Mouse (Mus musculus) megakaryocyte, embryonic 14.5 days (primary cell): ENCODE data around the gene Pdia5. TPM values are rescaled to one million over a fixed set of nuclear protein-coding genes. Genes with fewer than 3 reads are reported as not detected.

ENCODE experiments used
- H3K27me3 ChIP-seq: replicated peaks from 2 replicates; pipeline ENCODE3; 2012; ENCODE audit warnings: inconsistent platforms
- H3K36me3 ChIP-seq: replicated peaks from 2 replicates; pipeline ENCODE3; 2012; ENCODE audit warnings: low read length, inconsistent platforms, mixed read lengths
- H3K4me1 ChIP-seq: 2 replicates; pipeline ENCODE4 v1.6.1; 2012; ENCODE audit warnings: inconsistent platforms
- H3K4me3 ChIP-seq: replicated peaks from 2 replicates; pipeline ENCODE3; 2012; ENCODE audit warnings: moderate library complexity, mild to moderate bottlenecking, inconsistent platforms
- H3K9me3 ChIP-seq: 2 replicates; pipeline ENCODE4 v1.6.1; 2012; ENCODE audit warnings: inconsistent platforms
- FLI1 ChIP-seq: IDR thresholded peaks from 2 replicates; pipeline ENCODE4 v1.6.1; 2012; ENCODE audit warnings: low read length, inconsistent platforms, mixed read lengths
- GATA1 ChIP-seq: IDR thresholded peaks from 3 replicates; pipeline ENCODE4 v1.6.1; 2012; ENCODE audit warnings: mixed read lengths, low read length, inconsistent platforms, borderline replicate concordance
- polyA plus RNA-seq: library from polyadenylated mRNA; stranded (reverse); fragments of >175 nt; gene quantifications from 2 replicates; pipeline ENCODE4 v1.2.3, GENCODE M21; 2012; ENCODE audit warnings: low replicate concordance; ENCODE audit not compliant: insufficient read depth

The Pdia5 gene
- polyA plus RNA-seq: 1.6 and 5.7 TPM in 2 replicates

DNA sequence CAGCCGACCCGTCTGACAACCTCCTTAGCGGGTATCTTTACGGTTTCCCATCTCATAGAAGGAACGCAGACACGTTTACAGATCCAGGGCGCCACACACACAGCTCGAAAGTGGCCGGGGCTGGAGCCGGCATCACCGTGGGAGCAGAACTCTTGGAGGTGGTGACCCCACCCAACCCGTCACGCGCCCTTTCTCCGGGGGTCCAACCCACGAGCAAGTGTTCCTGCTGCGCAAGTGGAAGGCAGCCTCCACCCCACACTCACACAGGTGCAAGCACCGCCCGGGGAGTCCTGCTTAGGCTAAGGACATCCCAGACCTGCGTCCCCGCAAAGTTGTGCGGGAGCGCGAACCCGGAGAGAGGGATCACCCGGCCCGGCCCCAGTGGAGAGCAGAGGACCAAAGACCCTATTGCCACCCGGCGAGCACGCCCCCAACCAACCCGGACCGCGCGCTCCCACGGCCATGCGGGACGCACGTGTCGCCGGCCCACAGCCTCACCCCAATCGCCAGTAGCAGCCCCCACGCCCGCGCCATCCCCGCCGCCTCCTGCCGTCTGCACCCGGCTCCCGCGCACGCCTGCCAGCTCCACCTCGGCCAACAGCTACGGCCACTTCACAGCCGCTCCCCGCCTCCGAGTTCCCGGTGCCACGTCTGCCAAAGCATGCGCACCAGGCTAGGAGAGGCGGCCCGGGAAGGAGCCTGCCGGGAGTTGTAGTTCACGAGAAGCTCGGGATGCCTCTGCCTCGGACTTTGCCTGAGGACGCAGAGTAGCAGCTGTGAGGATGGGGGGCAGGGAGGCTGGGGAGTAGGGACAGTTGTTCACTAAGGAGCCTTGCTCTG lies at the start of gene Pdia5:
Gene Pdia5 (minus strand): TSS at position 643 of the 840 bp plus-strand sequence.
- Histone ChIP-seq H3K4me3 (peak within 1 kb of the TSS; percentile 93), H3K27me3 (peaks cover 35% of the 10 kb centered on the region), H3K9me3 (peaks cover 9% of the 10 kb centered on the region), H3K4me1 (peaks cover 47% of the 10 kb centered on the region), H3K36me3 (no peaks in the 10 kb centered on the region)
- no peak for TF ChIP-seq GATA1
- no peak for TF ChIP-seq FLI1

DNA sequence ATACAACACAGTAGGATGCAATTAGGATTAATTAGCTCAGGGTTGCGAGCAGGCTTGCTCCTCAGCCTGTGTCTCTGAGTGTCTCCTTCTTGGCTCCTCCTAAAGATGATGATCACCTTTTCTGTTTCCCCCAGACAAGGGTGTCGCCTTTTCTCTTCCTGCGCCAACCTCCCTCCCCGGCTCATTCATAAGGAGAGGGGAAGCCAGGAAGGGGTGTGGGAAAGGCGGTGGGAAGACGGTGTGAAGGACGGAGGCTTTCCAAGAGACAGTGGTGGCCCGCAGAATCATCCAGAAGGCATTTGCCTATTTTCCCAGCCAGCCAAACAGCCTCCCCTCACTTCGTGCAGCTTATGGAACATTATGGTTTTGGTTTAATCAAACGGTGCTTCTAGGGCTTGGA lies 48.4 kb upstream of the Pdia5 start:
- peaks cover 99% of the 10 kb centered on the region for H3K27me3 ChIP-seq
- no peaks in the 10 kb centered on the region for H3K36me3 ChIP-seq
- peaks cover 21% of the 10 kb centered on the region for H3K4me1 ChIP-seq
- H3K9me3 ChIP-seq: peaks cover 2% of the 10 kb centered on the region; the same call in 1 of the 2 replicates
- TF ChIP-seq GATA1 (no peak), FLI1 (no peak)
- no peak overlapping the region for H3K4me3 ChIP-seq

DNA sequence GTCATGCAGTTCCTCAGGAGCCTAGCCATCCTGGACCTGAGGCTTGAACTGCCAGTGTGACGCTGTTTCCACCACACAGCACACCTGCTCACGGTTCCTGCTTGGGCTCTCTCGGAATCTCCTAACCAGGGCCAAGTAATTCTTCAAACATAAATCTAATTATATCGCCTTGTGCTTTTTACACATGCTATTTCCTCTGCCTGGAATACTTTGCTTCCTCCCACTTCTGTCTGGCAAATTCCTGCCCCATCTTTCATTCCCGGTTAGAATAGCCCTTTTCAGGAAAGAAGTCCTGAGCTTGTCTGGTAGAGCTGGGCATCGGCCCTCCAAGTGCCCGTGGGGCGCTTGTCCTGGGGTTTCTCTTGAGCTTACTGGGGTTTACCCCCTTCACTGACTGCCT lies 47.0 kb upstream of the Pdia5 start:
- peaks cover 21% of the 10 kb centered on the region for H3K4me1 ChIP-seq
- peaks cover 94% of the 10 kb centered on the region for H3K27me3 ChIP-seq
- TF ChIP-seq GATA1 (no peak), FLI1 (0 out of 2 replicates have a peak, but pooled peaks have one; percentile 12)
- H3K36me3 ChIP-seq: no peaks in the 10 kb centered on the region
- no peaks in the 10 kb centered on the region for H3K9me3 ChIP-seq
- no peak overlapping the region for H3K4me3 ChIP-seq

DNA sequence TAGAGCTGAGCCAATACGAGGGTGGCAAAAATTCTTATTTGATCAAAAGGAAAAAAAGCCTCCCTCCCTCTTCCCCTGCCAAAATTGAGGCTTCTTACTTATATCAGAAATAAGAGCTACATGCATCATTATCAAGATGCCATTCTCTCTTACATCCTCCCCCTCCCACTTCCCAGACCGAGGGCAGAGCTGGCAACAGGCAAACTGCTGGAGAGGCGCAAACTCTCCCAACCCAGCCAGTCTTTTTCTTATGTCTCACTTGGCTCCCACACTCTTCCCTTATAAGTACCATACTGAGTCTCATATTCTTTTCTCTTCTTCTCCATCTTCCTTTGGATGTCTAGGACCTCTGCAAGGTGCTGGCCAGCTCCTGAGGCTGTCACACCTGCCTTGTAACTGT lies 44.0 kb upstream of the Pdia5 start:
- H3K36me3 ChIP-seq: no peaks in the 10 kb centered on the region
- H3K9me3 ChIP-seq: peaks cover 4% of the 10 kb centered on the region; the same call in 1 of the 2 replicates
- H3K4me1 ChIP-seq: no peaks in the 10 kb centered on the region
- no peak overlapping the region for H3K4me3 ChIP-seq
- H3K27me3 ChIP-seq: peaks cover 77% of the 10 kb centered on the region
- TF ChIP-seq FLI1: no peak
- TF ChIP-seq GATA1: no peak

DNA sequence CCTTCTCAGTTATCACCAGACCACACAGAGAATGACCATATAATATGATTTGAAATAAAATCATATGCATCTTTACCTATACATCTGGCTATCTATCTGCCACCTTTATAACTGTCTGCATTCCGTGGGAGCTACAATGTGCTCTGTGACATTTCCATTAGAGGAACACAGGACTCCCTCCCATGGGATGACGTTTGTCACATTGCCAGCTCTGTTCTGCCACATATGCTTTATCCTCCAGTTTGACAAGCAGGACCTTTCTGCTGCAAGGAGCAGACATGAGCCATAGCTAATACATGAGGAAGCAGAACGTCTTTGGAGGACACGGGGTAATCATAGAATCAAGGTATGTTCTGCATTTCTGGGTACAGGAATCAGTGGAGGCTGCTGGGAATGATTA lies 33.5 kb upstream of the Pdia5 start:
- Histone ChIP-seq H3K9me3 (peaks cover 6% of the 10 kb centered on the region), H3K36me3 (no peaks in the 10 kb centered on the region), H3K27me3 (peaks cover 25% of the 10 kb centered on the region), H3K4me1 (no peaks in the 10 kb centered on the region), H3K4me3 (no peak overlapping the region)
- TF ChIP-seq GATA1 (no peak), FLI1 (no peak)

DNA sequence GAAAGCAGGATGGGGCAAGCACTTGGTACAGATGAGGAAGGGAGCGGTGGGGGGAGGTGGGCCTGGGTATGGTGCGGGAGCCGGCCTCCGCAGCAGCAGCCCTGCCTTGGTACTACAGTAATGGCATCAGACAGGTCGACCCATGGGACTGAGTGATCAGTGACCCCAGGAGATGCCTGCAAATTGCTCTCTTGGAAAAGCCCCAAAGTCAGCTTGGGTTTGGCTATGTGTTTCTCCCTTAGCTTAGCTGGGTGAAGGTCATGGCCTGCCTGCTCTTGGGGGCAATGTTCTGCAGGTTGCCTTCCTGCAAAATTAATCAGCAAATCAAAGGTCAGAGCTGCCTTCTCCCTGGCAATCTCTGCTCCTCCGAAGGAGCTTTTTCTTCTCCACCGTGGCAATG lies 28.6 kb upstream of the Pdia5 start:
- Histone ChIP-seq H3K4me1 (peaks cover 4% of the 10 kb centered on the region; the same call in 1 of the 2 replicates), H3K27me3 (peaks cover 47% of the 10 kb centered on the region), H3K36me3 (no peaks in the 10 kb centered on the region), H3K9me3 (peaks cover 6% of the 10 kb centered on the region), H3K4me3 (no peak overlapping the region)
- TF ChIP-seq GATA1 (no peak), FLI1 (no peak)

DNA sequence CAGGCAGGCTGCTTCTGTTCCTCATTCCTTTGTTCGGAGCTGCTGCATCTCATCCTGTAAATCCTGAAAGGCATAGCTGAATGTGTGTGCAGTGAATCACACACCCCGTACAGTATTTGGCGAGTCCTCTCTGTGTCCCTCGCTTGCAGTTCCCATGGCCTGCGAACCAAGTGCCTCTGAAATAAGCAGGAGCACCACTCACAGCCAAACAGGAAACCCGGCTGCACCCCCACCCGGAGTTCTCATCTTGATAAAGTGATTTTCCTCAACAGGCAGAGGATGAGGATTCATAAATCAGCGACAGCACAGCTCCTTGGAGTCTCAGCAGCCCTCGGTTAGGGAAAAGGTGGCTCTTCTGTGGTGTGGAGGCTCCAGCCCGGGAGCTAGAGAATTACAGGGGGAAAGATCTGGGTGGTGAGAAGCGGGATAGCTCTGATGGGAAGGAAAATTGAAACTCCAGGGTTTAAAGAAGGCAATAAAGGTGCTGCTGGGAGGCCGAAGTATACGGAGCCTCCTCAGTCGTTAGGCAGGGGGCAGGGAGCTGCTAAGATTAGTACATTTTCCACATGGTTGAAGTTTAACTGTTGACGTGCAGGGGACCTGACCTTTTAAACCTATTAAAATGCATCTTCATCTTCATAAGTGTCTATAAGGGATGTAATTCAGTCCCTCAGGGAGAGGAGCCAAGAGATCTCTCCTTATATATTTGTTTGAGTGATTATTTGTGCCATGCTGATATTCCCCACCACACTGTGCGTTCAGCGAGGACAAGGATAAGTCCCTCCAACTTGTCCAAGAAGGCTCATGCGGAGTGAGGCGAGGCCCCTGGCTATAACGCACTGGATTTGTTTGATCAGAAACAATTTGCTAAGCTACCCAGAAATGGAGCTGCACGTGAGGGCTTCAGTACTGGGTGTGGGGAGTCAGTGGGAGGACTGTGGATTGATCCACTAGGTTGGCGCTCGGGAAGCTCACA lies 27.6 kb upstream of the Pdia5 start:
- H3K4me3 ChIP-seq: no peak overlapping the region
- peaks cover 11% of the 10 kb centered on the region for H3K9me3 ChIP-seq
- peaks cover 4% of the 10 kb centered on the region; the same call in 1 of the 2 replicates for H3K4me1 ChIP-seq
- peaks cover 52% of the 10 kb centered on the region for H3K27me3 ChIP-seq
- no peak for TF ChIP-seq GATA1
- no peak for TF ChIP-seq FLI1
- H3K36me3 ChIP-seq: no peaks in the 10 kb centered on the region

DNA sequence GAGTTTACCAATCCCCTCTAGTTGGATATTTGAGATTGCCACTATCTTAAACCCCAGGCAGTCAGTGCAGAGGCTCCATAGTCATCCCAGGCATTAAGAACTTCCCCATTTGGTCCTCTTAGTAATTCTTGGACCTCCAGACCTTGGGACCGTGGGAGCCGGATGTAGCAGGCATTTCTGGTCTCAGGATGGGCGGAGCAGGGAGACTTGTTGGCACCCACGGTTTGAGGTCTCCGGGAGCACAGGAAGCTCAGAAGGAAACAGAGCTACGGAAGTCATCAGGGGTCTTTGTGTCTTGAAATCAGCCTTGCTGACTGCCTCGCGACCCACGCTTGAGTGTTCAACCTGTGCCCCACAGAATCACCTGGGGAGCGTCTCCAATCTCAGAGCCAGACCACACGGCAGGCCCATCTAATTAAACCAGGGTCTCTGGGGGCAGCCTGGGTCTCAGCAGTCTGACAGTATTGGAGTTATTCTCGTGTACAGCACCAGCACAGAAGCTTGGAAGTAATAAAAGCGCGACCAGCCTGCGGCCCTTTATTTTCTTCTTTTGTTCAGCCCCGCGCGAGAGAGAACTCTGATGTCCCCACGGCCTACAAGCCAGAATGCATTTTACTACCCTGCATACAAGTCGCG lies 25.4 kb upstream of the Pdia5 start:
- Histone ChIP-seq H3K9me3 (peaks cover 24% of the 10 kb centered on the region), H3K27me3 (peaks cover 60% of the 10 kb centered on the region), H3K4me3 (no peak overlapping the region), H3K4me1 (peaks cover 4% of the 10 kb centered on the region; the same call in 1 of the 2 replicates), H3K36me3 (no peaks in the 10 kb centered on the region)
- no peak for TF ChIP-seq GATA1
- no peak for TF ChIP-seq FLI1

DNA sequence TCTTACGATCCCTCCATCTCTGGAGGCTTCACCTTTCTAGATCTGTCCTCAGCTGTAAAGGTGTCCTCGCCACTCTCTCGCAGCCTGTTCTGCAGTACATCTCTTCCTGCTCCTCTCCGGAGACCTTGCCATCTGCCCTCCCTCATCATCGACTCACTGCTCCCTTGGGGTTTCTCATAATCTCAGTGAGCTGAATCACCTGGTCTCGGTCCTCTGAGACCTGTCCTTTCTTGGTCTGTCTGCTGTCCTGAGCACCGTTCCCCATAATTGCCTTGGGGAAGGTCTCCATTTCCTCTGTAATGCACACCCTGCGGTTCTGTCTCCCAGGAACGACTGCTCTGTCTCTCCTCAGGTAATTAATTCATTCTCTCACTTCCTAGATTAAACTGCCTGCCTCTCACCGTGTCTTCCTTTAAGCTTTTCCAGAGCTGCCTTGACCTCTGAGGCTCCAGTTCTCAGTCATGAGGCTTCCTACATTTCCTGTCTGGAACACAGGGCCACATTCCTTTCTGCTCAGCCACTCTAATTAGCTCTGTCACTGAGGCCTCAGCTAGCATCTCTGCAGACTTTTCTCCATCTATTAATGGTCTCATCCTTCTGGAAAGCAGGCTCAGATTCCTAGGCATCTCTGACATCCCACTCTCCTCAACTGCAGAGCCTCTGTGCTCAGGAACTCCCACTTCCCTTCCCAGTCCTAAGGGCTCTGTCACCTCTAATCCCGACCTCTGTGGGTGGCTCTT lies 18.8 kb upstream of the Pdia5 start:
- TF ChIP-seq GATA1 (no peak), FLI1 (no peak)
- no peaks in the 10 kb centered on the region for H3K4me1 ChIP-seq
- no peak overlapping the region for H3K4me3 ChIP-seq
- peaks cover 29% of the 10 kb centered on the region for H3K9me3 ChIP-seq
- peaks cover 42% of the 10 kb centered on the region for H3K27me3 ChIP-seq
- H3K36me3 ChIP-seq: no peaks in the 10 kb centered on the region
